Mouse (Mus musculus): ENCODE measurements around the gene Grin3b. TPM values are rescaled to one million over a fixed set of nuclear protein-coding genes. Genes with fewer than 3 reads are reported as not detected.

Gene Grin3b
- polyA plus RNA-seq, 1 experiment from 2014 or later = 0.28 TPM

GRCm38 (mm10) chr10:79959847-79960601, 10.5 kb upstream of the Grin3b start, which contains the start of gene Wdr18:
Gene Wdr18 (plus strand): TSS chr10:79960152.
- no peaks in the 10 kb centered on the region for H3K9me3 ChIP-seq (replicated peaks)
- H3K4me1 ChIP-seq = peaks cover 40% of the 10 kb centered on the region
- no peaks in the 10 kb centered on the region for H3K27me3 ChIP-seq (ENCODE audit: low read depth, poor library complexity, severe bottlenecking)
- under 1% methylated on average over 61 of the region's 61 CpGs for WGBS
- H3K36me3 ChIP-seq = peaks cover 41% of the 10 kb centered on the region
- peak within 1 kb of the TSS; percentile 98 for H3K4me3 ChIP-seq
- peak; percentile 100 for DNase-seq (ENCODE audit: low spot score)
- H3K27ac ChIP-seq = peak within 1 kb of the TSS; percentile 88

GRCm38 (mm10) chr10:79960671-79961294, 9.7 kb upstream of the Grin3b start:
- DNase-seq (ENCODE audit: low spot score) = no peak
- H3K4me3 ChIP-seq = peak overlapping the region; percentile 98
- H3K9me3 ChIP-seq (replicated peaks) = no peaks in the 10 kb centered on the region
- H3K4me1 ChIP-seq = peaks cover 34% of the 10 kb centered on the region
- 16% methylated on average over 10 of the region's 10 CpGs for WGBS
- H3K27me3 ChIP-seq (ENCODE audit: low read depth, poor library complexity, severe bottlenecking) = no peaks in the 10 kb centered on the region
- H3K36me3 ChIP-seq = peaks cover 48% of the 10 kb centered on the region
- peak overlapping the region; percentile 88 for H3K27ac ChIP-seq

DNA sequence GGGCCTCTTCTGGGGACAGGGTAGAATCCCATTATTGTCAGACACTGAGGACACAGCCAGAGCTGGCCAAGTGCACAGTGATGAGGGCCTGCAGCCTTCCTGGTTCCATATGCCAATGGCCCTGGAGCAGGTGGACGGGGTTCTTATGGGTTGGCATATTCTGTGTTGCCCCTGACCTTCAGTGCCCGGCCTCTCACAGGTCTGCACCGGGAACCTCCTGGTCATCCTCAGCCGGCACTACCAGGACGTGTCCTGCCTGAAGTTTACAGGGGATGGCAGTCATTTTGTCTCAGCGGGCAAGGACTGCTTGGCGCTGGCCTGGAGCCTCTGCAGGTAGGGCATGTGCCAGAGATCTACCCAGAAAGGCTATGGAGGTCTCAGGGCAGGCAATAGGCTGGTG, 5.8 kb upstream of the Grin3b start:
- Histone ChIP-seq H3K9me3 (replicated peaks) (no peaks in the 10 kb centered on the region), H3K4me3 (no peak overlapping the region), H3K27me3 (ENCODE audit: low read depth, poor library complexity, severe bottlenecking) (peaks cover 16% of the 10 kb centered on the region), H3K36me3 (peaks cover 80% of the 10 kb centered on the region), H3K27ac (no peak overlapping the region), H3K4me1 (peaks cover 17% of the 10 kb centered on the region)
- 93% methylated on average over 7 of the region's 7 CpGs for WGBS
- DNase-seq (ENCODE audit: low spot score) = no peak

GRCm38 (mm10) chr10:79965325-79965724, 5.2 kb upstream of the Grin3b start:
- Histone ChIP-seq H3K36me3 (peaks cover 80% of the 10 kb centered on the region), H3K9me3 (replicated peaks) (no peaks in the 10 kb centered on the region), H3K27ac (no peak overlapping the region), H3K4me1 (peaks cover 19% of the 10 kb centered on the region), H3K4me3 (no peak overlapping the region), H3K27me3 (ENCODE audit: low read depth, poor library complexity, severe bottlenecking) (peaks cover 22% of the 10 kb centered on the region)
- WGBS = 93% methylated on average over 5 of the region's 5 CpGs
- DNase-seq (ENCODE audit: low spot score) = no peak

DNA sequence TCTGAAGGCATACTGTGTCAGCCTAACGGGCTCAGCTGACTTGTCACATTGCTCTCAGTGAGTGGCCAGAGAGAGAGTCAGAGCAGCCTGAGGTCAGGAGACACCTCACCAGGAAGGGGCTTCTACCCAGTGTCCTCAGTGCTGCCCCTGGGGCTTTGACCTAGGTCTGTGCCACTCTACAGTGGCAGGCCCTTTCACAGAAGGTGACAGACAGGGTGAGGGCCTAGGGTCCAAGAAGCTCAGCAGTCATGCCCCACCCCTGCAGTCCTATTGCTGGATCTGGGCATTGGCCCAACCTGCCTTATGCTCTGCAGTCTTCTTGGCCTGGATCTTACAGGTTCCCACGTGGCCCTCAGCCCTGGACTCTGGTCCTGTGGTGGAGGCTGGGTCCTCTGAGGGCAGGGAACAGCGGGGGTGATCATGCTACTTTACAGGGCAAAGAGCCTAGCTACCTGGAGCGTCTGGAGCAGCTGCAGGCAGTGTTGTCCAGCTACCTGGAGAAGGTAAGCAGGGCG, 3.6 kb upstream of the Grin3b start:
- peaks cover 21% of the 10 kb centered on the region for H3K4me1 ChIP-seq
- H3K9me3 ChIP-seq (replicated peaks) = no peaks in the 10 kb centered on the region
- H3K36me3 ChIP-seq = peaks cover 70% of the 10 kb centered on the region
- 92% methylated on average over 5 of the region's 5 CpGs for WGBS
- DNase-seq (ENCODE audit: low spot score) = no peak
- peaks cover 38% of the 10 kb centered on the region for H3K27me3 ChIP-seq (ENCODE audit: low read depth, poor library complexity, severe bottlenecking)
- no peak overlapping the region for H3K27ac ChIP-seq
- no peak overlapping the region for H3K4me3 ChIP-seq

DNA sequence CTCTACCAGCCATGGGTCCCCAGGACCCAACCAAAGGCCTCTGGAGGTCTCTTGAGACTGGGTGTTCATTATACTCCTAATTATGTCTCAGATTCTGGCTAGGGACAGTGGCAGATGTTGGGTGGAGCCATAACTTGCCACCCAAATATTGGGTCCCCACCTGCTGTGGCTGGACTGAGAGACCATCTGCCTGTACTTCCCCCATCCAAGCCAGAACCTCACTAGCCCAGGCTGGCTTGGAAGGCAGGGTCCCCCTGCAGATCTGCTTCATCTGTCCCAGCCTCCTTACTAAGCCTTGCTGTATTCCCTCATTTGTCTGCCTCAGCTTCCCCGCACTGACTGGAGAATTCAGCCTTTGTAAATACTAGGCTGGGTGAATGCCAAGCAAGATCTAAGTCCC, 2.3 kb upstream of the Grin3b start:
- Histone ChIP-seq H3K4me1 (peaks cover 21% of the 10 kb centered on the region), H3K27ac (no peak overlapping the region), H3K27me3 (ENCODE audit: low read depth, poor library complexity, severe bottlenecking) (peaks cover 50% of the 10 kb centered on the region), H3K36me3 (peaks cover 57% of the 10 kb centered on the region), H3K9me3 (replicated peaks) (no peaks in the 10 kb centered on the region), H3K4me3 (no peak overlapping the region)
- no peak for DNase-seq (ENCODE audit: low spot score)
- 91% methylated on average over 1 of the region's 1 CpGs for WGBS

DNA sequence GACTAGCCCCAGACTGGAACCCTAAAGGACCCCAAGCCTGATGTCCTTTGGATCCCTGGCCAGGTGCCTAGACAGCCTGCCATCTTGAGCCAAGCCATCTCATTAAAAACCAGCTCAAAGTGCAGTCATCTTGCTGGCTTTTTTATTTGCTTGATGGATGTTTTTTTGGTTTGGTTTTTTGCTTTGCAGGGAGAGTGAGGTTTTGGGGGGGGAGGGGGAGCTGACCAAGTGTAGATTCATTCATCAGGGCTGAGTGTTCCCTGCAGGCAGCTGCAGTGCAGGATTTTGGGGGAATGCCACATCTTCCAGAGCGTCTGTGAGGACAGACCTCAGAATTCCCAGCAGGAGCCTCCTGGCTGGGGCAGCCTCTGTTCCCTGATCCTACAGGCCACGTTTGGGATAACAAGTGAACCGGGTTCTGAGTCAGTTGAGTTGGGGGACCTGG, 1.4 kb upstream of the Grin3b start:
- H3K27ac ChIP-seq = no peak overlapping the region
- peaks cover 54% of the 10 kb centered on the region for H3K36me3 ChIP-seq
- H3K27me3 ChIP-seq (ENCODE audit: low read depth, poor library complexity, severe bottlenecking) = peaks cover 58% of the 10 kb centered on the region

DNA sequence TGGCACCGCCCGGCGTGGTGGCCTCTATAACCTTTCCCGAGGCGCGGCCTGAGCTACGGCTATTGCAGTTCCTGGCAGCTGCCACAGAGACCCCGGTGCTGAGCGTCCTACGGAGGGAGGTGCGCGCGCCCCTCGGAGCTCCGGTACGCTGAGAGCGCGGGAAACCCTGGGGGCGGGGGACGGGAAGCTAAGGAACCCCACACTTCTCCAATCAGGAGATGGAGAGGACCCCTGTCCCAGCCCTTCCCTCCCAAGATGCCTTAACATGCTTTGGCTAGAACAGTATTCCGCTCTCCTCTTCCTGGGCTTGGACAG, 625 bp downstream of the Grin3b start:
- Histone ChIP-seq H3K27ac (peak overlapping the region; percentile 79), H3K4me1 (peaks cover 21% of the 10 kb centered on the region), H3K4me3 (peak overlapping the region; percentile 58), H3K9me3 (replicated peaks) (no peaks in the 10 kb centered on the region), H3K36me3 (peaks cover 53% of the 10 kb centered on the region), H3K27me3 (ENCODE audit: low read depth, poor library complexity, severe bottlenecking) (peaks cover 62% of the 10 kb centered on the region)
- peak; percentile 71 for DNase-seq (ENCODE audit: low spot score)
- WGBS = 4% methylated on average over 21 of the region's 21 CpGs

More for the DNA sequence above, 1.4 kb upstream of the Grin3b start:
- no peak for DNase-seq (ENCODE audit: low spot score)
- H3K9me3 ChIP-seq (replicated peaks) = no peaks in the 10 kb centered on the region
- 19% methylated on average over 3 of the region's 3 CpGs for WGBS
- no peak overlapping the region for H3K4me3 ChIP-seq
- peaks cover 21% of the 10 kb centered on the region for H3K4me1 ChIP-seq

DNA sequence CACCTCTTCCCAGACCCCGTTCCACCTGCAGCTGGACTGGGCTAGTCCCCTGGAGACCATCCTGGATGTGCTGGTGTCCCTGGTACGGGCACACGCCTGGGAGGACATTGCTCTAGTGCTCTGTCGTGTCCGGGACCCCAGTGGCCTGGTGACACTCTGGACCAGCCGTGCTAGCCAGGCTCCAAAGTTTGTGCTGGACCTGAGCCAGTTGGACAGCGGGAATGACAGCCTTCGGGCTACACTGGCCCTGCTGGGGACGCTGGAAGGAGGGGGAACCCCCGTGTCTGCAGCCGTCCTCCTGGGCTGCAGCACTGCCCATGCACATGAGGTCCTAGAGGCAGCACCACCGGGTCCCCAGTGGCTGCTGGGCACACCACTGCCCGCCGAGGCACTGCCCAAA, 2.3 kb downstream of the Grin3b start:
- Histone ChIP-seq H3K27ac (0 out of 2 replicates have a peak overlapping the region, but pooled peaks have one; percentile 19), H3K27me3 (ENCODE audit: low read depth, poor library complexity, severe bottlenecking) (peaks cover 62% of the 10 kb centered on the region), H3K4me3 (peak overlapping the region; percentile 16; the same call in 1 of the 2 replicates), H3K36me3 (peaks cover 53% of the 10 kb centered on the region), H3K9me3 (replicated peaks) (0 out of 2 replicates have a peak, but pooled peaks cover 3% of the 10 kb centered on the region), H3K4me1 (peaks cover 21% of the 10 kb centered on the region)
- 69% methylated on average over 14 of the region's 14 CpGs for WGBS
- DNase-seq (ENCODE audit: low spot score) = no peak

DNA sequence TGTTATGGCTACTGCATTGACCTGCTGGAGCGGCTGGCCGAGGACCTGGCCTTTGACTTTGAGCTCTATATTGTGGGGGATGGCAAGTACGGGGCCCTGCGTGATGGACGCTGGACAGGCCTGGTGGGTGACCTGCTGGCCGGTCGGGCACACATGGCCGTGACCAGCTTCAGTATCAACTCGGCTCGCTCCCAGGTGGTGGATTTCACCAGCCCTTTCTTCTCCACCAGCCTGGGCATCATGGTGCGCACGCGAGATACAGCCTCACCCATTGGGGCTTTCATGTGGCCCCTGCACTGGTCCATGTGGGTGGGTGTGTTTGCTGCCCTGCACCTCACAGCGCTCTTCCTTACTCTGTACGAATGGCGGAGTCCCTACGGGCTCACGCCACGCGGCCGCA, 3.6 kb downstream of the Grin3b start:
- Histone ChIP-seq H3K4me3 (no peak overlapping the region; the same call in 1 of the 2 replicates), H3K27me3 (ENCODE audit: low read depth, poor library complexity, severe bottlenecking) (peaks cover 53% of the 10 kb centered on the region), H3K36me3 (peaks cover 55% of the 10 kb centered on the region), H3K9me3 (replicated peaks) (0 out of 2 replicates have a peak, but pooled peaks cover 3% of the 10 kb centered on the region), H3K27ac (no peak overlapping the region), H3K4me1 (peaks cover 15% of the 10 kb centered on the region)
- no peak for DNase-seq (ENCODE audit: low spot score)
- WGBS = 88% methylated on average over 21 of the region's 21 CpGs

DNA sequence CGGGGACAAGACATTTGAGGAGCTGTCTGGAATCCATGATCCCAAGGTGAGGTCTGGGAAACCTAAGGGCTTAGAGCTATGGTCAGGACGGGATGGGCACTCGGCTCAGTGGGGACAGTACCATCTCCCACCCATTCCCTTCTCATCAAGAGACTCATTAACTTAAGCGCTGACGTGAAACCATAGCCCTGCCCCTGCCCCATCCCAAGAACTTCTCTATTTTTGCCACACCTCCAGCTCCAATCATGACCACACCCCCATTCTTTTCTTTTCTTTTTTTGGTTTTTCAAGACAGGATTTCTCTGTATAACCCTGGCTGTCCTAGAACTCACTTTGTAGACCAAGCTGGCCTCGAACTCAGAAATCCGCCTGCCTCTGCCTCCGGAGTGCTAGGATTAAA, 4.2 kb downstream of the Grin3b start:
- Histone ChIP-seq H3K27me3 (ENCODE audit: low read depth, poor library complexity, severe bottlenecking) (peaks cover 47% of the 10 kb centered on the region), H3K4me1 (peaks cover 15% of the 10 kb centered on the region), H3K36me3 (peaks cover 61% of the 10 kb centered on the region), H3K27ac (no peak overlapping the region), H3K4me3 (no peak overlapping the region), H3K9me3 (replicated peaks) (0 out of 2 replicates have a peak, but pooled peaks cover 3% of the 10 kb centered on the region)
- no peak for DNase-seq (ENCODE audit: low spot score)
- WGBS = 89% methylated on average over 8 of the region's 8 CpGs

DNA sequence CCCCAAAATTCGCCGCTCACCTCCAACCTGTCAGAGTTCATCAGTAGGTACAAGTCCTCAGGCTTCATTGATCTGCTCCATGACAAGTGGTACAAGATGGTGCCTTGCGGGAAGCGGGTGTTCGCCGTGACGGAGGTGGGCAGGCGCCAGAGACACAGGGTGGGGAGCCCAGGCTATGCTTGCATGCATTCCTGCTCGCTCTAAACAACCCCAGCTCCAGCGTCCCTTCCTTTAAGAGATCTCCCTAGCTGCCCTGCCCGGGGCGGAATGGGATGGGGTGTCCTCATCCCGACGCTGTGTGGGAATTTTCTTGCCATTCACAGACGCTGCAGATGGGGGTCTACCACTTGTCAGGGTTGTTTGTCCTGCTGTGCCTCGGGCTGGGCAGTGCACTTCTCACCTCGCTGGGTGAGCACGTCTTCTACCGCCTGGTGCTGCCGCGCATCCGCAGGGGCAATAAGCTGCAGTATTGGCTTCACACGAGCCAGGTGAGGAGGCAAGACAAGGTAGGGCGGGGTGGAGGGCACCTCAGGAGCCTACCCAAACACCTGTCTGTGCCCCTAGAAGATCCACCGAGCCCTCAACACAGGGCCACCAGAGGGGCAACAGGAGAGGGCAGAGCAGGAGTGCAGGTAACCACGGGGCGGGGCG, 5.7 kb downstream of the Grin3b start:
- Histone ChIP-seq H3K27me3 (ENCODE audit: low read depth, poor library complexity, severe bottlenecking) (peaks cover 31% of the 10 kb centered on the region), H3K36me3 (peaks cover 76% of the 10 kb centered on the region), H3K27ac (no peak overlapping the region), H3K4me1 (peaks cover 4% of the 10 kb centered on the region), H3K4me3 (no peak overlapping the region; the same call in 1 of the 2 replicates), H3K9me3 (replicated peaks) (0 out of 2 replicates have a peak, but pooled peaks cover 3% of the 10 kb centered on the region)
- no peak for DNase-seq (ENCODE audit: low spot score)
- WGBS = 80% methylated on average over 28 of the region's 28 CpGs
